Mouse (Mus musculus) heart, postnatal 0 days (tissue): Measurements from ENCODE around the gene Kcnmb3.

ENCODE experiments used
- CTCF ChIP-seq: IDR thresholded peaks from 2 replicates; pipeline ENCODE4 v1.5.1; 2016; ENCODE audit warnings: antibody characterized with exemption, control low read depth, low read depth
- EP300 ChIP-seq: IDR thresholded peaks from 2 replicates; pipeline ENCODE4 v1.6.1; 2016; ENCODE audit warnings: antibody characterized with exemption, low read depth

DNA sequence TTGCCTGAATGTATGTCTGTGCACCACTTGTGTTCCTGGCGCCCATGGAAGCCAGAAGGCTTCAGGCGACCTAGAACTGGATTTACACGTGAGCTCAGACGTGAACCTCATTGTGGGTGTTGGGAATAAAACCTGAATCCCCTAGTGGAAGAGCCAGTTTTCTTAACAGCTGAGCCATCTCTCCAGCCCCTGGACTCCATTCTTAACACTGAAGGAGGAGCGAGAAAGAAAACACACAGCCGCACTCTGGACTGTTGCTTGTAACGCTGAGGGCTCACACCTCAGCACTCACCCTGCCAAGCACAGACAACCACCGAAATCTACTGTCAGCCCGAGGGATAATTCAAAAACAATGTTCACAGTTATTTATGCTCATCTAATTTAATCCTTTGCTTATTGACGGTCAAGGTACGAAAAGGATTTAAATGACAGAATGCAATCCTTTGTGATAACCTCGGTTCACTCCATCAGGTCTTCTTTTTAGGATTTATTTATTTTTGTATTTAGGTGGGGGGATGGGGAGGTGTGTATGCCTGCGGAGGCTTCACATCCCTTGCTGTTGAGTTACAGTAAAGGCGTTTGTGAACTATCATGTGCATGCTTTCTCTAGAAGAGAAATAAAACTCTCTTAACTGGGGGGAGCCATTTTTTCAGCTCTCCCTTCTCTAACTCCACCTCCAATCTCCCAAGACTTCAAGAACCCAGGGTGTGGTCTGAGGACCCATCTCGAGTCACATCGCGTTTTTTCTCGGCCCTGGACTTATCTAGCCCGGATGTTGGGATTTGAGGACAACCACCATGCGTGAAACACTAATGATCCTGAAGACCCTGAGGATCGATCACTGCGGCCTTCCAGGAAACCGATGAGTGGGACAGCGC lies 17.7 kb upstream of the Kcnmb3 start, which contains the start of gene Zfp639:
- no peak for TF ChIP-seq CTCF
- TF ChIP-seq EP300: no peak
